Mouse (Mus musculus) thymus, postnatal 25 days (tissue): ENCODE results near the gene Tenm4.

Source experiments
- DNase-seq: peaks from one replicate; pipeline ENCODE4 v3.0.0; 2022

Tenm4 gene

GRCm38 (mm10) chr7:96657101-96657830 lies 486.2 kb downstream of the Tenm4 start:
- DNase-seq = no peak

GRCm38 (mm10) chr7:96657857-96658580 lies 487.0 kb downstream of the Tenm4 start:
- DNase-seq = no peak

GRCm38 (mm10) chr7:96660907-96661306 lies 489.9 kb downstream of the Tenm4 start:
- no peak for DNase-seq

GRCm38 (mm10) chr7:96661352-96662169 lies 490.5 kb downstream of the Tenm4 start:
- DNase-seq = no peak

- no peak for DNase-seq
Measured at GRCm38 (mm10) chr7:96663336-96663735, 492.3 kb downstream of the Tenm4 start.

- DNase-seq = no peak
Measured at GRCm38 (mm10) chr7:96666366-96666896, 495.4 kb downstream of the Tenm4 start.

- DNase-seq = no peak
Measured at GRCm38 (mm10) chr7:96667688-96668087, 496.6 kb downstream of the Tenm4 start.

GRCm38 (mm10) chr7:96670095-96670494 lies 499.0 kb downstream of the Tenm4 start:
- DNase-seq = no peak

GRCm38 (mm10) chr7:96672322-96672914 lies 501.4 kb downstream of the Tenm4 start:
- no peak for DNase-seq

GRCm38 (mm10) chr7:96677082-96677481 lies 506.0 kb downstream of the Tenm4 start:
- DNase-seq = no peak

GRCm38 (mm10) chr7:96678236-96678635 lies 507.2 kb downstream of the Tenm4 start:
- no peak for DNase-seq

- DNase-seq = no peak
Measured at GRCm38 (mm10) chr7:96679746-96680145, 508.7 kb downstream of the Tenm4 start.

GRCm38 (mm10) chr7:96680405-96680804 lies 509.4 kb downstream of the Tenm4 start:
- no peak for DNase-seq

- DNase-seq = no peak
Measured at GRCm38 (mm10) chr7:96681808-96682207, 510.8 kb downstream of the Tenm4 start.

- no peak for DNase-seq
Measured at GRCm38 (mm10) chr7:96688141-96688540, 517.1 kb downstream of the Tenm4 start.

GRCm38 (mm10) chr7:96701097-96701845 lies 530.2 kb downstream of the Tenm4 start:
- no peak for DNase-seq

GRCm38 (mm10) chr7:96703958-96704357 lies 532.9 kb downstream of the Tenm4 start:
- DNase-seq = no peak

GRCm38 (mm10) chr7:96705307-96706129 lies 534.5 kb downstream of the Tenm4 start:
- no peak for DNase-seq

GRCm38 (mm10) chr7:96706531-96706930 lies 535.5 kb downstream of the Tenm4 start:
- DNase-seq = no peak

GRCm38 (mm10) chr7:96707112-96707511 lies 536.1 kb downstream of the Tenm4 start:
- DNase-seq = no peak

GRCm38 (mm10) chr7:96708071-96708470 lies 537.0 kb downstream of the Tenm4 start:
- no peak for DNase-seq
